Mouse (Mus musculus) MEL (cell line): Measurements from ENCODE around the gene Shb. TPM values are rescaled to one million over a fixed set of nuclear protein-coding genes. Genes with fewer than 3 reads are reported as not detected.
"Not testable (repeated sequence)": the region's sequence is repeated elsewhere in the genome, so short reads cannot be mapped to it uniquely, and the experiment has no call there.

Source experiments
- DNase-seq: peaks from one replicate; pipeline ENCODE4 v3.0.0; 2011; ENCODE audit warnings: low read depth, low spot score
- H3K27ac ChIP-seq: 2 replicates; pipeline ENCODE4 v1.5.1; 2012; ENCODE audit warnings: low read depth, mild to moderate bottlenecking, control low read depth, low read length, moderate library complexity; ENCODE audit not compliant: control insufficient read depth
- H3K27me3 ChIP-seq, 2 experiments: fragments of 150-350 bp in 1 of 2; sonication (generic) in 1 of 2; 2 replicates each; pipeline ENCODE4 v1.6.1; 2012; ENCODE audit warnings: low read length in 2 of 2, mild to moderate bottlenecking in 2 of 2, improper control_type of control experiment in 1 of 2, moderate library complexity in 1 of 2; ENCODE audit not compliant: insufficient read depth in 2 of 2, control insufficient read depth in 1 of 2
- H3K36me3 ChIP-seq, 2 experiments: 2 replicates each; pipeline ENCODE4 v1.6.1; 2012 to 2014; ENCODE audit warnings: low read length in 2 of 2, improper control_type of control experiment in 1 of 2, inconsistent platforms in 1 of 2, mild to moderate bottlenecking in 1 of 2; ENCODE audit not compliant: insufficient read depth in 2 of 2, control insufficient read depth in 1 of 2
- H3K4me1 ChIP-seq, 2 experiments: fragments of 150-350 bp in 1 of 2; sonication (generic) in 1 of 2; 2 replicates each; pipeline ENCODE4 v1.6.1; 2012; ENCODE audit warnings: low read length in 2 of 2, improper control_type of control experiment in 1 of 2, mild to moderate bottlenecking in 1 of 2; ENCODE audit not compliant: insufficient read depth in 2 of 2, control insufficient read depth in 1 of 2
- H3K4me3 ChIP-seq, 2 experiments: fragments of 150-350 bp in 1 of 2; sonication (generic) in 1 of 2; 2 replicates each; pipeline ENCODE4 v1.5.1; 2012; ENCODE audit warnings: low read depth in 2 of 2, low read length in 2 of 2, mild to moderate bottlenecking in 2 of 2, moderate library complexity in 2 of 2, control low read depth in 1 of 2, improper control_type of control experiment in 1 of 2; ENCODE audit not compliant: control insufficient read depth in 1 of 2, insufficient read depth in 1 of 2
- H3K79me2 ChIP-seq: 2 replicates; pipeline ENCODE4 v1.6.1; 2012; ENCODE audit warnings: mild to moderate bottlenecking, low read length, moderate library complexity; ENCODE audit not compliant: control insufficient read depth, poor library complexity, insufficient read depth
- H3K9ac ChIP-seq: 2 replicates; pipeline ENCODE4 v1.6.1; 2012; ENCODE audit warnings: low read depth, mild to moderate bottlenecking, control low read depth, low read length, moderate library complexity; ENCODE audit not compliant: control insufficient read depth, poor library complexity, severe bottlenecking
- H3K9me3 ChIP-seq: fragments of 150-350 bp; sonication (generic); replicated peaks from 2 replicates; pipeline ENCODE4 v1.6.1; 2012; ENCODE audit warnings: mild to moderate bottlenecking, low read length, improper control_type of control experiment, moderate library complexity; ENCODE audit not compliant: insufficient read depth
- CTCF ChIP-seq, 3 experiments: IDR thresholded peaks in 2 of 3; conservative IDR thresholded peaks in 1 of 3; 2 replicates each; pipeline ENCODE4 v1.5.1; 2011 to 2012; ENCODE audit warnings: low read length in 3 of 3, low read depth in 2 of 3, mild to moderate bottlenecking in 2 of 3, improper control_type of control experiment in 1 of 3, inconsistent platforms in 1 of 3, mixed read lengths in 1 of 3, moderate library complexity in 1 of 3; ENCODE audit not compliant: control insufficient read depth in 1 of 3, insufficient read depth in 1 of 3, poor library complexity in 1 of 3, severe bottlenecking in 1 of 3
- MEF2A ChIP-seq: IDR thresholded peaks from 2 replicates; pipeline ENCODE4 v1.6.1; 2014; ENCODE audit warnings: low read depth, mild to moderate bottlenecking, inconsistent platforms, low read length, improper control_type of control experiment; ENCODE audit not compliant: poor library complexity, insufficient replicate concordance, severe bottlenecking; ENCODE audit errors: extremely low read depth
- polyA plus RNA-seq, 2 experiments: library from polyadenylated mRNA; stranded (reverse) in 1 of 2; unstranded in 1 of 2; fragments of >175 nt in 1 of 2; fragments of >200 nt in 1 of 2; gene quantifications; 2 replicates each; pipeline versions ENCODE4 v1.2.1 to v1.2.4; 2012; ENCODE audit warnings: low replicate concordance in 2 of 2, low read depth in 1 of 2; ENCODE audit not compliant: insufficient read length in 2 of 2, insufficient read depth in 1 of 2, missing spikeins in 1 of 2
- total RNA-seq: library from RNA; depleted of rRNA; stranded (reverse); fragments of 300-350 nt; gene quantifications from 2 replicates; pipeline ENCODE4 v1.2.3, GENCODE M21; 2012

The Shb gene
- total and polyA plus RNA-seq, 3 experiments, result 5.2 to 13.9 TPM; not detected in 1

DNA sequence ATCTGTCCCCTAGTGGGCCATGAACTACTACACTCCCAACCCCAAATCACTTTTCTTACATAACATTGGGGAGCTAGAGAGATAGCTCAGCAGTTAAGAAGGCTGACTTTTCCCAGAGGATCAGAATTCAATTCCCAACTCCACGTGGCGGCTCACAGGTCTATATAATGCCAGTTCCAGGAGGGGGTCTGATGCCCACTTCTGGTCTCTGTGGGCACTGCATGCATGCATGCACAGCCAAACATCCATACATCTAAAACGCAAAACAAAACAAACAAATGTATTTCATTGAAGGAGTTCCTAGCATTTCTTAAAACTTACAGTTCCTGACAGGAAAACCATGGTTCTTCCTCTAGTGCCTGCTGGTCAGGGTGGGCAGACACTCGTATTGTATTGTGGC, 140.2 kb downstream of the Shb start:
- TF ChIP-seq MEF2A, result no peak
- TF ChIP-seq CTCF (IDR thresholded peaks at IDR 0.05 in 2 of 3, conservative IDR thresholded peaks at IDR 0.05 in 1 of 3; ENCODE audit: control insufficient read depth in 1 of 3, insufficient read depth in 1 of 3, low read depth in 2 of 3, low read length in 3 of 3, poor library complexity in 1 of 3, severe bottlenecking in 1 of 3), result peak; percentile 20 to 27 (median 25); a peak in 5 of 6 replicates

DNA sequence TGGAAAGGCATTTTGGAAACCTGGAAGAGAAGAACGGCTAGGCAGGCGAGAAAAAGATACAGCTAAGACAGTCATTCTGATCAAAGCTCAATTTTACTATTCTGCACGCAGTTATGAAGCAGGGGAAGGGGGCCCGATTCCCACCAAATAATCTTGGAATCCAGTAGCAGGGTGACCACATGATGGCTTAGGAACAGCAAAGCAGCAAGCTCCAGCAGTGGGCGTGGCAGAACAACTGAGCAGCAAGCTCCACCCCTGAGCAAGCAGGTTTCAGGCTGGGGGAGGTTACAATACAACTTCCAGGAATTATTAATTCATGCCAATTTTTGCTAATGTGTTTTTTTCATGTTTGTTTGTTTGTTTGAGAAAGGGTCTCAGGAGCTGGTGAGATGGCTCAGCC, 145.0 kb downstream of the Shb start:
- H3K79me2 ChIP-seq, H3K36me3 ChIP-seq, H3K4me1 ChIP-seq, H3K4me3 ChIP-seq, DNase-seq, H3K27me3 ChIP-seq, H3K27ac ChIP-seq, H3K9ac ChIP-seq, H3K9me3 ChIP-seq: not testable (repeated sequence)

More for the DNA sequence above, 140.2 kb downstream of the Shb start:
- Histone ChIP-seq H3K27ac (no peak overlapping the region), H3K27me3 (no peaks in the 10 kb centered on the region), H3K9me3 (no peaks in the 10 kb centered on the region), H3K79me2 (no peaks in the 10 kb centered on the region), H3K36me3 (peaks cover 0 to 10% of the 10 kb centered on the region in 2 experiments; a peak in 2 of 4 replicates), H3K4me3 (no peak overlapping the region), H3K9ac (no peak overlapping the region), H3K4me1 (peaks cover 0 to 16% of the 10 kb centered on the region in 2 experiments; a peak in 2 of 4 replicates)
- no peak for DNase-seq

DNA sequence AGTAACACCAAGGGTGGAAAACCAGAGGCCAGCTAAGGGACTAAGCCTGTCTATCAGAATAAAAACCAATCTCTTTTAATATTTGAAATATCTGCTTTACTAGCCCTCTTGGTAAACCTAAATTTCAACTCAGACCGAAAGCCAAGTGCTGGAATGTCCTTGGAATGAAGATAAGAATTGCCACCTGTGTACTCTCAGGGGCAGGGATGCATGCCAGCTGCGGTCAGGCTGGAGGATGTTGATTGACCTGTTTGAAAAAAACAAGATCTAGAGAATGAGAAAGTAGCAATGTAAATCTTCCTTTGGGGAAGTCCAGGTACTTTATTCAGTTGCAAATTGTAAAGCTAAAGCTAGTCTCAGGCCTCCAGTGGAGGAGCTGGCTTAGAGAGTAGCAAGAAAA, 150.1 kb downstream of the Shb start:
- not testable (repeated sequence) for H3K36me3 ChIP-seq, H3K9me3 ChIP-seq, DNase-seq, H3K79me2 ChIP-seq, H3K27me3 ChIP-seq, H3K9ac ChIP-seq, H3K27ac ChIP-seq, H3K4me1 ChIP-seq, H3K4me3 ChIP-seq

DNA sequence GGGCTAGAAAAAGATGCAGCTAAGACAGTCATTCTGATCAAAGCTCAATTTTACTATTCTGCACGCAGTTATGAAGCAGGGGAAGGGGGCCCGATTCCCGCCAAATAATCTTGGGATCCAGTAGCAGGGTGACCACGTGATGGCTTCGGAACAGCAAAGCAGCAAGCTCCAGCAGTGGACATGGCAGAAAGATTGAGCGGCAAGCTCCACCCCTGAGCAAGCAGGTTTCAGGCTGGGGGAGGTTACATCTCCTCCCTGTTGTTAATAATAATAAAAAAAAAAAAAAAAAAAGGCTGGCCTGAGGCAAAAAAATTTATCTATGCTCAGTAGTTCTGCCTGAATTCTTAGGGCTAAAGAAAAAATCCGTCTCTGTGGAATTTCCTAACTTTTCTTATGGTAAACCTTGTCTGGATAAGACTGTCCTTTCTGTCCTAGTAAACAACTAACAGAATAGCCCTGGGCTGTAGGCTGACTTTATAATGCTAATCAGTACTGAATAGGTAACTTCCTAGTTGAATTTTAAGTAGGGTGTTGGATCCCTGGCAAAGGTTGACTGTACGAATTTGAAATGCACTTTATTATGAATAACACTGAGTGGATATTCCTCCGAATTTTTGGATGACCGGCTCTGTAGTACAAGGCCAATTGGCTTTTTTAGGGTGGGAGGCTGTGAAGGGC, 151.2 kb downstream of the Shb start:
- H3K79me2 ChIP-seq, H3K9ac ChIP-seq, H3K9me3 ChIP-seq, H3K27me3 ChIP-seq, H3K4me3 ChIP-seq, DNase-seq, H3K36me3 ChIP-seq, H3K27ac ChIP-seq, H3K4me1 ChIP-seq: not testable (repeated sequence)
